Mouse (Mus musculus) embryonic facial prominence, embryonic 13.5 days (tissue): Measurements from ENCODE around the gene Drap1. TPM values are rescaled to one million over a fixed set of nuclear protein-coding genes. Genes with fewer than 3 reads are reported as not detected.
A peak's percentile ranks its signal among the peaks of the same experiment; 100 is the strongest.

Experiments
- ATAC-seq: fragments of 200-750 bp; cut with Nextera tagmentation; 2 replicates; pipeline ENCODE4 v1.8.0; 2017; ENCODE audit warnings: low read depth; ENCODE audit not compliant: insufficient number of reproducible peaks, insufficient read depth, low FRiP score, low TSS enrichment
- H3K27ac ChIP-seq: fragments of 300-500 bp; sonication (generic); 2 replicates; pipeline ENCODE4 v1.5.1; 2015; ENCODE audit warnings: moderate library complexity, mild to moderate bottlenecking, inconsistent platforms
- H3K27me3 ChIP-seq: fragments of 300-500 bp; sonication (generic); 2 replicates; pipeline ENCODE4 v1.6.1; 2015; ENCODE audit warnings: mild to moderate bottlenecking, inconsistent platforms
- H3K36me3 ChIP-seq: fragments of 300-500 bp; sonication (generic); 2 replicates; pipeline ENCODE4 v1.6.1; 2015; ENCODE audit warnings: mild to moderate bottlenecking, inconsistent platforms
- H3K4me1 ChIP-seq: fragments of 300-500 bp; sonication (generic); 2 replicates; pipeline ENCODE4 v1.6.1; 2015; ENCODE audit warnings: inconsistent platforms
- H3K4me2 ChIP-seq: fragments of 300-500 bp; sonication (generic); 2 replicates; pipeline ENCODE4 v1.6.1; 2015; ENCODE audit warnings: moderate library complexity, mild to moderate bottlenecking, inconsistent platforms
- H3K4me3 ChIP-seq: fragments of 300-500 bp; sonication (generic); 2 replicates; pipeline ENCODE4 v1.5.1; 2015; ENCODE audit warnings: mild to moderate bottlenecking, inconsistent platforms
- H3K9ac ChIP-seq: fragments of 300-500 bp; sonication (generic); 2 replicates; pipeline ENCODE4 v1.6.1; 2015; ENCODE audit warnings: mild to moderate bottlenecking, inconsistent platforms
- H3K9me3 ChIP-seq: fragments of 300-500 bp; sonication (generic); 2 replicates; pipeline ENCODE4 v1.6.1; 2016; ENCODE audit warnings: inconsistent platforms
- WGBS: fragments of 180-500 bp; shearing (Covaris S2); methylation state at CpG from one replicate; pipeline ENCODE4 v1.1.7; 2015; ENCODE audit warnings: mixed read lengths; 5-methylcytosine and 5-hydroxymethylcytosine counted together
- polyA plus RNA-seq: library from polyadenylated mRNA; unstranded; fragments of >200 nt; fragmentation: Nextera tagmentation; extraction: Ambion mirVana; gene quantifications from 2 replicates; pipeline ENCODE4 v1.2.1, GENCODE M21; 2015

The Drap1 gene
- polyA plus RNA-seq, 1 experiment from 2014 or later = 306 TPM

GRCm38 (mm10) chr19:5460465-5460911 lies 35.7 kb upstream of the Drap1 start, which contains the start of gene Fibp:
Fibp (plus strand) TSS chr19:5460615.
- 0 out of 2 replicates have a peak, but pooled peaks have one; percentile 53 for ATAC-seq
- Histone ChIP-seq H3K9ac (peak within 1 kb of the TSS; percentile 79), H3K27me3 (peaks cover 7% of the 10 kb centered on the region; the same call in 1 of the 2 replicates), H3K4me1 (peaks cover 39% of the 10 kb centered on the region), H3K27ac (peak within 1 kb of the TSS; percentile 70), H3K36me3 (peaks cover 35% of the 10 kb centered on the region), H3K4me2 (peak within 1 kb of the TSS; percentile 91), H3K4me3 (peak within 1 kb of the TSS; percentile 68), H3K9me3 (no peaks in the 10 kb centered on the region)
- under 1% methylated on average over 32 of the region's 32 CpGs for WGBS

- Histone ChIP-seq H3K4me2 (peak overlapping the region; percentile 91), H3K4me1 (peaks cover 45% of the 10 kb centered on the region), H3K27ac (peak overlapping the region; percentile 70; the same call in 1 of the 2 replicates), H3K27me3 (peaks cover 7% of the 10 kb centered on the region; the same call in 1 of the 2 replicates), H3K4me3 (peak overlapping the region; percentile 68), H3K9me3 (no peaks in the 10 kb centered on the region), H3K36me3 (peaks cover 30% of the 10 kb centered on the region), H3K9ac (peak overlapping the region; percentile 79)
- no peak for ATAC-seq
- 37% methylated on average over 3 of the region's 3 CpGs for WGBS
These were observed 35.1 kb upstream of the Drap1 start for GRCm38 (mm10) chr19:5459896-5460295.

- Histone ChIP-seq H3K27ac (no peak overlapping the region), H3K9ac (no peak overlapping the region), H3K27me3 (peaks cover 7% of the 10 kb centered on the region; the same call in 1 of the 2 replicates), H3K4me3 (no peak overlapping the region), H3K4me1 (peaks cover 44% of the 10 kb centered on the region), H3K9me3 (no peaks in the 10 kb centered on the region), H3K4me2 (no peak overlapping the region), H3K36me3 (peaks cover 31% of the 10 kb centered on the region)
- WGBS = 70% methylated on average over 7 of the region's 7 CpGs
- no peak for ATAC-seq
These were observed 34.2 kb upstream of the Drap1 start for GRCm38 (mm10) chr19:5459019-5459418.

GRCm38 (mm10) chr19:5457746-5458442 lies 33.1 kb upstream of the Drap1 start, which contains the start of gene Ccdc85b:
Ccdc85b (minus strand) TSS chr19:5457894.
- H3K9ac ChIP-seq = peak within 1 kb of the TSS; percentile 76
- H3K27me3 ChIP-seq = peaks cover 7% of the 10 kb centered on the region; the same call in 1 of the 2 replicates
- peaks cover 40% of the 10 kb centered on the region for H3K4me1 ChIP-seq
- peaks cover 24% of the 10 kb centered on the region for H3K36me3 ChIP-seq
- H3K9me3 ChIP-seq = no peaks in the 10 kb centered on the region
- no peak for ATAC-seq
- WGBS = 17% methylated on average over 14 of the region's 14 CpGs
- peak within 1 kb of the TSS; percentile 74 for H3K4me3 ChIP-seq
- H3K4me2 ChIP-seq = peak within 1 kb of the TSS; percentile 99
- H3K27ac ChIP-seq = peak within 1 kb of the TSS; percentile 87

- H3K4me2 ChIP-seq = peak overlapping the region; percentile 99
- WGBS = under 1% methylated on average over 70 of the region's 70 CpGs
- H3K9ac ChIP-seq = peak overlapping the region; percentile 76
- H3K4me3 ChIP-seq = peak overlapping the region; percentile 74
- ATAC-seq = peak; percentile 84
- H3K27ac ChIP-seq = peak overlapping the region; percentile 87
- no peaks in the 10 kb centered on the region for H3K9me3 ChIP-seq
- peaks cover 7% of the 10 kb centered on the region; the same call in 1 of the 2 replicates for H3K27me3 ChIP-seq
- H3K36me3 ChIP-seq = peaks cover 17% of the 10 kb centered on the region
- peaks cover 40% of the 10 kb centered on the region for H3K4me1 ChIP-seq
These were observed 32.4 kb upstream of the Drap1 start for GRCm38 (mm10) chr19:5456922-5457745.

DNA sequence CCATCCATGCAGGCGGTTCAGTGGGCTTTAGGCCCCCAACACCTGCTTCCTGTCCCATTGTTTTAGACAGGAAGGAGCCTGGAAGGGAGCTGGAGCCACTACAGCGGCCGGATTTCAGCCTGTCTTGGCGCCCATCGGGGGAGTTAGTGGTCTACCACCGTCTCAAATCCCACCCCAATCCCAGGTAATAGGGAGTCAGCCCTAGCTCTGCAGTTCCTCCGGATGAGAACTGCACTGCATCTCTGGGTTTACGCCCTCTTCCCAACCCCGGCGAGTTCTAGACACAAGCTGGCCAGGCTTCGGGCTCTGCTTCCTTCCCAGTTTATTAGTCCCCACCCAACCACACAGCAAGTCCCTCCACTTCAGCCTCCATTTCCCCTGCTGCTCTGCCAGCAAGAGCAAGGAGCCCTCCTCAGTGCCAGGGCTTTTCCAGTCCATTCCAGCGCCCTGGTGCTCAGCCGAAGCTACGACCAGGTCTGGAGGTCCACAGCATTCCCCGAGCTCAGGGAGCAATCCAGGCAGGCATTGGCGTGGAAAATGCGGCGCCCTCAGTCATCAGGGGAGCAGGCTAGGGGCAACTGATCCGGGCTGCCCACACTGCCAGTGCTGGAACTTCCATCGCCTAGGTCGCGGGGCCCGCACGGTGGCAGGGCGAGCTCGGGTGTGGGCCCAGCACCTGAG lies 31.6 kb upstream of the Drap1 start:
- H3K4me1 ChIP-seq = peaks cover 36% of the 10 kb centered on the region
- H3K4me2 ChIP-seq = peak overlapping the region; percentile 99
- peaks cover 13% of the 10 kb centered on the region; the same call in 1 of the 2 replicates for H3K36me3 ChIP-seq
- H3K9ac ChIP-seq = peak overlapping the region; percentile 76
- peak overlapping the region; percentile 87 for H3K27ac ChIP-seq
- H3K27me3 ChIP-seq = peaks cover 9% of the 10 kb centered on the region
- H3K4me3 ChIP-seq = peak overlapping the region; percentile 74
- H3K9me3 ChIP-seq = no peaks in the 10 kb centered on the region
- WGBS = 5% methylated on average over 26 of the region's 26 CpGs
- 0 out of 2 replicates have a peak, but pooled peaks have one; percentile 8 for ATAC-seq

GRCm38 (mm10) chr19:5455568-5455967 lies 30.8 kb upstream of the Drap1 start:
- Histone ChIP-seq H3K4me2 (peak overlapping the region; percentile 99), H3K36me3 (peaks cover 13% of the 10 kb centered on the region; the same call in 1 of the 2 replicates), H3K4me3 (peak overlapping the region; percentile 74), H3K9me3 (no peaks in the 10 kb centered on the region), H3K27ac (no peak overlapping the region), H3K9ac (peak overlapping the region; percentile 61; the same call in 1 of the 2 replicates), H3K27me3 (peaks cover 14% of the 10 kb centered on the region), H3K4me1 (peaks cover 30% of the 10 kb centered on the region)
- 49% methylated on average over 8 of the region's 8 CpGs for WGBS
- no peak for ATAC-seq

GRCm38 (mm10) chr19:5455037-5455436 lies 30.3 kb upstream of the Drap1 start:
- peaks cover 19% of the 10 kb centered on the region for H3K27me3 ChIP-seq
- peaks cover 13% of the 10 kb centered on the region; the same call in 1 of the 2 replicates for H3K36me3 ChIP-seq
- no peak overlapping the region for H3K27ac ChIP-seq
- 73% methylated on average over 12 of the region's 12 CpGs for WGBS
- H3K4me3 ChIP-seq = peak overlapping the region; percentile 74; the same call in 1 of the 2 replicates
- no peak for ATAC-seq
- H3K9ac ChIP-seq = peak overlapping the region; percentile 61; the same call in 1 of the 2 replicates
- peaks cover 30% of the 10 kb centered on the region for H3K4me1 ChIP-seq
- H3K4me2 ChIP-seq = peak overlapping the region; percentile 99
- H3K9me3 ChIP-seq = no peaks in the 10 kb centered on the region

- Histone ChIP-seq H3K9ac (no peak overlapping the region), H3K4me2 (no peak overlapping the region), H3K36me3 (peaks cover 13% of the 10 kb centered on the region; the same call in 1 of the 2 replicates), H3K4me1 (peaks cover 35% of the 10 kb centered on the region), H3K27ac (no peak overlapping the region), H3K27me3 (peaks cover 45% of the 10 kb centered on the region), H3K9me3 (no peaks in the 10 kb centered on the region), H3K4me3 (no peak overlapping the region)
- WGBS = 74% methylated on average over 6 of the region's 6 CpGs
- ATAC-seq = no peak
These were observed 27.0 kb upstream of the Drap1 start for GRCm38 (mm10) chr19:5451766-5452165.

DNA sequence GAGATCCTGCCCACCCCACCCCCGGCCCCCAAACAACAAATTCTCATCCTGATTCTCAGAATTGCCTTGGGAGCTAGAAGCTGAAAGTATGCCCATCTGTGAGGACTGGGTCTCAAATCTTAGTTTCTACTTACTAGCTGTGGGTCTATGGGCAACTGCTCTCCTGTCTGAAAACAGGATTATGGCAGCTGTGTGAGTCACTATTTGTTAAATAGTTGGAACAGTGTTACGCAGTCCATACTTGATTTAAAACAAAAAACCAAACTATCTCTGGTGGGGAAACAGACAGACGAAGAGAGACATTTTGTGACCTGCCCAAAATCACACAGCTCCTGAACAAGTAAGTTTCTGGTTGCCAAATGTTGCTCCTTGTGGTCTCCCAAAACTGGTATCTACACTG lies 24.9 kb upstream of the Drap1 start:
- 83% methylated on average over 3 of the region's 3 CpGs for WGBS
- Histone ChIP-seq H3K9ac (no peak overlapping the region), H3K27me3 (peaks cover 57% of the 10 kb centered on the region)

More for the DNA sequence above, 24.9 kb upstream of the Drap1 start:
- Histone ChIP-seq H3K4me1 (peaks cover 18% of the 10 kb centered on the region), H3K27ac (no peak overlapping the region), H3K9me3 (no peaks in the 10 kb centered on the region), H3K36me3 (peaks cover 11% of the 10 kb centered on the region; the same call in 1 of the 2 replicates), H3K4me3 (no peak overlapping the region), H3K4me2 (no peak overlapping the region)
- ATAC-seq = no peak
